ENCODE assay signal across 9 mouse cellular contexts in the genomic region with DNA sequence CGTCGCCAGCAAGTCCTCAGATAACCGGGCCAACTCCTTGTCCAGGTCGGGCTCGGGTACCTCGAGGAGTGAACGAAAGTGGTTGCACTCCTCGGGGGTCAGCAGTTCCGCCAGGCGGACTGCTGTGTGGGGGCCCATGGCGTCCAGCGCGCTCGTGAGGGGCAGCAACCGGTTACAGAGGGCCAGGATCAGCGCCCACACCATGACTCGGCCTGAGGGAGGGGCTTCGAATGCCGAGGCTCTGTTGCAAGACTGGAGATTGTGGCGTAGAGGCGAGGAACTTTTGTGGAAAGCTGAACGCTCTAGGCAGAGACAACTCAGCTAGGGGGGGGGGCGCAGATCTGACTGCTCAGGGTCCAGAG. TPM values are rescaled to one million over a fixed set of nuclear protein-coding genes. Genes with fewer than 3 reads are reported as not detected.
DNase-seq lines count a peak whose midpoint lies in the region; ATAC-seq and TF ChIP-seq lines count a peak whose summit lies in the region.
"Had no signal": no experiment of that assay in that cellular context is flagged by ENCODE, and none has a peak within 500 bp of the region (broad histone marks: within the 10 kb centered on the region; RNA-seq: fewer than 3 reads in every experiment).

Gene Gm47841, minus strand, starts transcription at position 204 of the 362 bp plus-strand sequence.

- peak within 1 kb of the TSS; percentile 100 for H3K4me2 ChIP-seq in embryonic facial prominence, embryonic 13.5 days
- peak within 1 kb of the TSS; percentile 98 for H3K4me2 ChIP-seq in hindbrain, embryonic 13.5 days

- H3K27me3 ChIP-seq in embryonic facial prominence, embryonic 13.5 days, result peaks cover 88% of the 10 kb centered on the region
- H3K27me3 ChIP-seq in hindbrain, embryonic 13.5 days, result peaks cover 92% of the 10 kb centered on the region
- peaks cover 19% of the 10 kb centered on the region; the same call in 1 of the 2 replicates for H3K27me3 ChIP-seq in thymus, adult 2 months (ENCODE audit: control insufficient read depth, insufficient read depth, low read length)

- no peaks in the 10 kb centered on the region for H3K9me3 ChIP-seq in embryonic facial prominence, embryonic 13.5 days
- H3K9me3 ChIP-seq in hindbrain, embryonic 13.5 days, result no peaks in the 10 kb centered on the region

- TF ChIP-seq POLR2A in thymus, adult 2 months (IDR thresholded peaks at IDR 0.05; ENCODE audit: control insufficient read depth, extremely low read depth, insufficient read depth, low read length, poor library complexity), result no peak

- under 1% methylated on average over 23 of the region's 23 CpGs for WGBS in embryonic facial prominence, embryonic 13.5 days
- WGBS in hindbrain, embryonic 13.5 days, result under 1% methylated on average over 23 of the region's 23 CpGs
- 18% methylated on average over 23 of the region's 23 CpGs for WGBS in thymus, adult 2 months

- no peak for ATAC-seq in embryonic facial prominence, embryonic 13.5 days (ENCODE audit: insufficient number of reproducible peaks, insufficient read depth, low FRiP score, low TSS enrichment, low read depth)
- peak; percentile 18; the same call in 1 of the 2 replicates for ATAC-seq in hindbrain, embryonic 13.5 days (ENCODE audit: low FRiP score)

- H3K4me1 ChIP-seq in embryonic facial prominence, embryonic 13.5 days, result peaks cover 21% of the 10 kb centered on the region
- H3K4me1 ChIP-seq in hindbrain, embryonic 13.5 days (replicated peaks), result peaks cover 27% of the 10 kb centered on the region
- H3K4me1 ChIP-seq in thymus, adult 2 months (replicated peaks; ENCODE audit: control insufficient read depth, insufficient read depth, low read length), result no peaks in the 10 kb centered on the region

- H3K9ac ChIP-seq in embryonic facial prominence, embryonic 13.5 days, result peak within 1 kb of the TSS; percentile 74
- peak within 1 kb of the TSS; percentile 77 for H3K9ac ChIP-seq in hindbrain, embryonic 13.5 days

- no peaks in the 10 kb centered on the region for H3K36me3 ChIP-seq in embryonic facial prominence, embryonic 13.5 days
- no peaks in the 10 kb centered on the region; the same call in 1 of the 2 replicates for H3K36me3 ChIP-seq in hindbrain, embryonic 13.5 days
- no peaks in the 10 kb centered on the region for H3K36me3 ChIP-seq in thymus, adult 2 months (ENCODE audit: control insufficient read depth, insufficient read depth, low read length)

- DNase-seq in embryo, embryonic 11 days, result peak; percentile 62
- DNase-seq in embryo, embryonic 9.5 days (ENCODE audit: extremely low spot score), result no peak
- peak; percentile 43 to 64 for DNase-seq in lung, postnatal 4 days
- no peak for DNase-seq in frontal cortex, postnatal 25 days (ENCODE audit: low spot score in 2 of 2)
- DNase-seq in thymus, adult 2 months, result no peak
- no peak for DNase-seq in B cell, adult 2 months

- H3K27ac ChIP-seq in embryonic facial prominence, embryonic 13.5 days, result no peak within 1 kb of the TSS
- no peak within 1 kb of the TSS for H3K27ac ChIP-seq in hindbrain, embryonic 13.5 days
- no peak within 1 kb of the TSS for H3K27ac ChIP-seq in thymus, adult 2 months (ENCODE audit: control insufficient read depth, insufficient read depth, low read length)

- TF ChIP-seq CTCF in thymus, adult 2 months (IDR thresholded peaks at IDR 0.05; ENCODE audit: borderline replicate concordance, control insufficient read depth, extremely low read depth, insufficient read depth, low read length, poor library complexity), result no peak

- peak within 1 kb of the TSS; percentile 60 for H3K4me3 ChIP-seq in embryonic facial prominence, embryonic 13.5 days
- peak within 1 kb of the TSS; percentile 53 for H3K4me3 ChIP-seq in hindbrain, embryonic 13.5 days
- H3K4me3 ChIP-seq in thymus, adult 2 months (ENCODE audit: control insufficient read depth, insufficient read depth, low read length), result no peak within 1 kb of the TSS

RNA-seq across cellular contexts. Expression of gene Gm47841, which starts in this region (rescaled TPM):
- not detected in 2 replicates for polyA plus RNA-seq in embryonic facial prominence, embryonic 13.5 days (2015; fragmentation: Nextera tagmentation; extraction: Ambion mirVana)
- polyA plus RNA-seq in hindbrain, embryonic 13.5 days (2015; fragmentation: Nextera tagmentation; extraction: Ambion mirVana), result not detected in 2 replicates
- polyA plus RNA-seq in thymus, adult 2 months (2012; rRNA removed), result not detected in 2 replicates
- polyA plus RNA-seq: C2C12 had no signal

Comparison
In these comparisons a context has a peak if more than half of its experiments do, and no peak if none do; other contexts are left out.
1. DNase-seq: peak in embryo, embryonic 11 days (single experiment) and lung, postnatal 4 days (2 of 2); none in embryo, embryonic 9.5 days (single experiment), frontal cortex, postnatal 25 days (0 of 2), thymus, adult 2 months (single experiment) and B cell, adult 2 months (0 of 2).
2. Peak in ATAC-seq, H3K4me3 ChIP-seq, H3K9ac ChIP-seq and H3K4me2 ChIP-seq in hindbrain, embryonic 13.5 days; RNA of the gene not detected or under 1 TPM.